Mouse (Mus musculus): Measurements from ENCODE around the gene Celf2. TPM values are rescaled to one million over a fixed set of nuclear protein-coding genes. Genes with fewer than 3 reads are reported as not detected.
"Not testable (repeated sequence)": the region's sequence is repeated elsewhere in the genome, so short reads cannot be mapped to it uniquely, and the experiment has no call there.

Gene Celf2
- total RNA-seq, 2 experiments from 2014 or later: 489 to 533 TPM

DNA sequence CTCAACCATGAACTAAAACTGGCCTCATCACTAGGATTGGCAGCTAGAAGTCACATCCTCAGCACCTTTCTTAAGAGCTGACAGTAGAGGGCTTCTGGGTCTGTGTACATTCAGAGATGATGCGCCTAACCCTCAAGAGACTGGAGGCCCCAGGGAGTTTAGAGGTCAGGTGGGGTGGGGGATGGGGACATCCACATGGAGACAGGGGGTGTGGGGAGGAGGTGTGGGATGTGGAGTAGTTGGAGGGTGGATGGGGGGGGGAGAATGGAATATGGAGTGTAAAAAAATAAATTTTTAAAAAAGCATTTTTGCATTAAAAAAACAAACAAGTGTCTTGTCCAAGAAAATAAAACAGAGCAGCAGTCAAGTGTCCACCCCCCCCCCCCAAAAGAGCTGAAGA is 876.2 kb downstream of the Celf2 start:
- DNase-seq (ENCODE audit: low spot score in 2 of 2): no peak

DNA sequence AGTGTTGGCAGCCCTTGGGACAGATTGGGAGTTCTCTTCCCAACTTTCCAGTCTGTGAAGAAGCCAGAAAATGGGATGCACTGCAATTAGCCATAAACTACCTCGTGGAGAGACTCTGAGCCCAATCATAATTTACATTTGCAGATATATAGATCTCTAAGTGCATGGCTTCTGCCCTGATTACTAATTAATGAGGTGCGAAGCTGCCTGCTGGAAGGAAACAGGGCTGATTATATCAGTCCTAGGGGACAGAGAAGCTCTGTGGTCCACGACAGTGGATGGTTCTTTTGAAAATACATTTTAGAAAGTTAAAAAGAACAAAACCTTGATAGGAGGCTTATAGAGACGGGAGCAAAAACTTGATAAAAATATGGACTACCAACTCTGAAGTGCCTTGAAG is 885.6 kb downstream of the Celf2 start:
- DNase-seq (ENCODE audit: low spot score in 2 of 2): no peak

DNA sequence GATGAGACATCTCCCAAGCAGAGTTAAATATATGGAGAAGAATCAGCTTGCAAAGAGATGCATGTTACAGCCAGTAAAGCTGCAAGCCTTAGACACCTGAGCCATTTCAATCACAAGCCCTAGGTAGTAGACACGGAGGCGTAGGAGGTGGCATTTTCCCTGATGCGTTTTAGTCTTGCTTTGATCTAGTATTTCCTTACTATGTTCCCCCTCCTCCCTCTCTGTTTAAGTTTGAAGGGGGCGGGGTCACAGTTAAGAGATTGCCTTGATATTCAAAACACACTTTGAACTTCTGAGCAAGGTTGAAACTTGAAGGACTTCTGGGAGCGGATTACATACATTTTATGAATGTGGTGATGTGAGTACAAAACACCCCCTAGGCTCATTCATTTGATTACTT is 887.3 kb downstream of the Celf2 start:
- DNase-seq (ENCODE audit: low spot score in 2 of 2): no peak

DNA sequence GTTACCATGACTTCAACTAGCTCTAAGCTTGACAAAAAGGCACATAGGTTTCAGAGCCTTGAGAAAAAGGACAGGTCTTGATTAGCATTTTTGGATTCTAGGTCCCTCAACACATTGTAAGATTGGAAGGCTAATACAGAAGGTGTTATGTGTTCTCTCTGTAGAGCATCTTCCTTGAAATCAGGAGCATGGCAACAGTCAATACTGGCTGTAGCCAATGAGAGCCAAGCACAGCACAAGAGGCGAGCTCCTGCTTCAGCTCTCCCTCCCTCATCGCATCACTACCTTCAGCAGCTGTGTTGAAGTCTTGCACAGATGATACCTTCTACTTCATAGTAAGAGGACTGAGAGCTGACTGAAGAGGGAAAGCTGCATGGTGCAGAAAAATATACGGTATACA is 890.5 kb downstream of the Celf2 start:
- DNase-seq (ENCODE audit: low spot score in 2 of 2): no peak

DNA sequence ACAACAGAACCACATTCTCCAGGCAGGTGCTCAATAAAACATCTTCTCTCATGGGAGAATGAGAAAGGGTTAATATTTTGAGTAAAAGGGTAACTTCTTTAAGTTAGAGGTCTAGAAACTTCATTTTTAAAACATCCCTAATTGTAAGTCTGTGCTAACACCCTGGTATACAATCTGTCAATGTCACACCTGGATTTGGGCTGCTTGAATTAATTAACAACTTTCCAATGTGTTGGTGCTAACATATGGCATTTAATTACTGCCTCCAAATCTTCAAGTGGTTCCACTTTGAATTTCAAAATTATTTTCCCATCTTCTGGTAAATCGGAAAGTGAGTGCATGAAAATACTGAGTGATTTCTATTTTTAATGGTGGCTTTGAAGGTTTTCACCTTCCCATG is 890.9 kb downstream of the Celf2 start:
- DNase-seq (ENCODE audit: low spot score in 2 of 2): no peak

DNA sequence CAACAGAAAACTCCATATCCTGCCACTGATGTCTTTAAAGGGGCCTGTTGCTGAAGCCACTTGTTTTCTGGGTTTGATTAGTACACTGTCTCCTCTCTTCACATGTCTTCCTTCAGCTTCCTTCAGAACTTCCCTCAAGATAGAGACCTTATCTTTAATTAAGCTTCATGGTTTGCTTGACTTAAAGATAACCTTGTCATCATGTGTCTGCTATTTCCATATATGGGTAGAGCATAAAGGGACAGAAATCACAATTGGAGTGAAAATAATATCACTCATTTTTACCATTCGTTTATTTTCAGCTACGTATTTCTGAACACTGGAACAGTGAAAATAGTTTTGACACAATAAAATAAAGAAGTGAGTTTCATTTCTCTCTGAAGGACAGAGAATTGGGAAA is 905.0 kb downstream of the Celf2 start:
- DNase-seq (ENCODE audit: low spot score in 2 of 2): no peak

DNA sequence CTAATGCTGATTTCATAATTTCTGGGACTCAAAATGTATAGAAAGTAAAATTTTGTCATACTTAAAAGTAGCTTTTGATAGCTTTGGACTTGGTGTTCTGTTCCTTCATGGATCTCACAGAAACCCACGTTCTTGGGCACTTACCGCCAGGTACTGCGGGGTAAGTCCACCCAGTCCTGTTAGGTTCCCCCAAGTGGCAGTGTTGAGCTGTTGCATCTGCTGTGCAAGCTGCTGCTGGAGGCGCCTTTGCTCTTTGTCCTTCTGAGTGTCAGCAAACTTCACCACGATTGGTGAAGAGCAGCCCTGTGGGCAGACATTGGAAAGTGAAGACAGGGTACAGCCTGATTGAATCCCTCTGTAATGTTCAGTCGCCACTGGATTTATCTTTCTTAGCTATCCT is 905.5 kb downstream of the Celf2 start:
- no peak for DNase-seq (ENCODE audit: low spot score in 2 of 2)

DNA sequence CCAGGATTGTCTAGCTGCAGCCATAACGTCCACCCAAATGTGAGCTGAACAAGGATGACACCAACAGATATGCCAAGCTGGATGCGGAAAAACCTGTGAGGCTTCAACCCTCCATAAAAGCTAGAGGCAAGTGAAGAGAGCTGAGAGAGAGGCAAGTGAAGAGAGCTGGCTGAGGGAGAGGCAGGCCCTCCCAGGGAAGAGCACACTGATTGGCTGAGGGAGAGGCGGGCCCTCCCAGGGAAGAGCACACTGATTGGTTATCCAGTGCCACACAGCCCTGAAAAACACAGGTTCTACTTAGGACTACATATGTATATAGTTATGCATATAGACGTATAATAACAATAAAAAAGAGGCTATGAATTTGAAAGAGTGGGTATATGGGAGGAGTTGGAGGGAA is 907.2 kb downstream of the Celf2 start:
- DNase-seq (ENCODE audit: low spot score in 2 of 2): no peak

DNA sequence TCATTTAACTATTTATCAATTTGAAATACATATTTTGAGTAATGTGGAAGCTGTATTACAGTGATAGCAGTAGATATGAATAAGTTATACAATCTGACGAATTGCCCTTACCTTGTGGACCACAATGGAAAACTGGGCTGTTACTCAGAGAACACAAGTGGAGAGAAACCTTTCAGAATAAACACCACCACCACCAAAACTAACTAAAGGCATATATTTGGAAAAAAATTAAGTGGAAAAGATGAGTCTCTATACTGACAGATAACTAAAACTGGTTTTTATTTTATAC is 910.5 kb downstream of the Celf2 start:
- no peak for DNase-seq (ENCODE audit: low spot score in 2 of 2)

DNA sequence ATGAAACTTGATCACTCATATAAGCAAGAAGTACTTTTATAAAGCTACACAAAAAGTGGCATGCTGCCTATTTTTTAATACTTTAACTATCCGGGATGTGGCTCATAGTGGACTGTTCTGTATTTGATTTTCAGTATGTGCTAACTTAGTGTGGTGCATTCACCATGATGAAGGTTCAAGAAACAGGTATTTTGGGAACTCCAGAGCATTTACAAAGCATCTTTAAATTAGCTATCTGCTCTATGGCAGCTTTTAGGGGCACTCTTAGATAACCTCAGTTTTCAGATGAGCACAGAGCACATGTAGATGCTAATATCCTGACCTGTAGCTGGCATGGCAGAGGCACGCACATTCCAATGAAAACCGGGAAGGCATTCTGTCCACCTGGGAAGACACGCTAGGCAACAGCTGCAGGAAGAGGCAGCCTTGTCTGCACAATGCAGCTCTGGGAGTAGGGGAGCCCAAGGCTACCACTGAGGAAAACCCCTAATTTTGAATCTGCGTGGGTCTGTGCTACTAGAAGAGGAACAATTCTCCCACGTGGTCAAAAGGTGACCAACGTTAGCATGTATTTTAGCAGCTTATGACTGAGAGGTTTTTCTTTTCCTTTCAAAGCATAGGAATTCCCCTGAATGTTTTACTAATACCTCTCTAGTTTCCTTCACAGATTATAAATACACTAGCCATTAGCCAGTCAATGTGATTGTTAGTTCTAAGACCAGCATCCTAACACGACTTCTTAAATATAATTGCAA is 911.1 kb downstream of the Celf2 start:
- DNase-seq (ENCODE audit: low spot score in 2 of 2): no peak

DNA sequence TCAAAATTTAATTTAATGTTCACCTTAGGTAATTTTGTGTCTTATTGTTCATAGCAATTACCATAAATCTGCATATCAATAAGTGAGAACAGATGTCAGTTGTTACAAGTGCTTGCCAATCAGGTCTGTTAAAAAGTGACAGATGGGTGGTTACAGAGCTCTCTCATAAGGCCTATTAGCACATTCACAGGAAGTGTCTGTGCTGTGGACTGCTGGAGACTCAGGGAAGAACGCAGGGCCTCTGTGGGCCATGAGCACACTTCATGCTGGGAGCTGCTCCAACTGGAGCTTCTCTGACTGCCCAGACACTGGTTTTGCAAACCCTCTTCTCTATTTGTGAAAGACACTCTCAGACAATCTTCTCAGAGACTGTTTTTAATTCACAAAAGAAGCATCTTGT is 914.6 kb downstream of the Celf2 start:
- DNase-seq (ENCODE audit: low spot score in 2 of 2): peak; percentile 58 to 85

DNA sequence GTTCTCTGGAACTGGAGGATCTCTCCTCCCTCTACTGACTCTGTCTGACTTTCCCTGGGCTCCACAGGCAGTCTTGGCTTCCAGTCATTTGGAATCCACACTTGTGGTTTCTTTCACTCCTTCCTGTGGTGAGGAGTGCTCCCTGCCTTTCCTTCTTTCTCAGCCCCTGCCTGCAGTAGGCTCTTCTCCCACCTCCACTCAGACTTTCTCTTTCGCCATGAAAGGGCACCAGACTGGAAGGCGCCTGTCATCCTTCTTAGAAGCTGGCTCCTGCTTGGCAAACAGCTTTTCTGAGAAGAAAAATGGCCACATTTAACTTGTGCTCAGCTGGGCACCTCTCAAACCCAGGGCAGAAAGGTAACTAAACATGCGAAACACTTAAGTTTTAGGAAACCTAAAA is 915.2 kb downstream of the Celf2 start:
- DNase-seq (ENCODE audit: low spot score in 2 of 2): peak in 1 of 2 experiments; percentile 38

DNA sequence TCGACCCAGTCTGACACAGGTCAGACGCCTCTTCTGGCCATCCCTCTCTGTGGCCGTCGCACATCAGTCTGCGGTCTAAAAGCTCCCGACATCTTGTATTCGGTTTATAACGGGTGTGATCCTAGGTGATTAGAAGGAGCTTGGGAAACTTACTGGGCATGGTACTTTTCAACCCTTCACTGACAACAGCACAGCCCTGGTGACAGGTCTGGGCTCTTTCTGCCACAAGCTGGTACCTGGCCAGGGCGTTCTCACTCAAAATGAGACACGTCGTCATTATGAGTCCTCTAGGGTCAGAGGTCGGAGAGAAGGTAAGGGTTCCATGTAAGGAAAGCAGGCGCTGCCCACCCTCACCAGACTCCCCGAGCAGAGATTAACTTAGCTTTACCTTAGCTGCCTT is 915.6 kb downstream of the Celf2 start:
- no peak for DNase-seq (ENCODE audit: low spot score in 2 of 2)

DNA sequence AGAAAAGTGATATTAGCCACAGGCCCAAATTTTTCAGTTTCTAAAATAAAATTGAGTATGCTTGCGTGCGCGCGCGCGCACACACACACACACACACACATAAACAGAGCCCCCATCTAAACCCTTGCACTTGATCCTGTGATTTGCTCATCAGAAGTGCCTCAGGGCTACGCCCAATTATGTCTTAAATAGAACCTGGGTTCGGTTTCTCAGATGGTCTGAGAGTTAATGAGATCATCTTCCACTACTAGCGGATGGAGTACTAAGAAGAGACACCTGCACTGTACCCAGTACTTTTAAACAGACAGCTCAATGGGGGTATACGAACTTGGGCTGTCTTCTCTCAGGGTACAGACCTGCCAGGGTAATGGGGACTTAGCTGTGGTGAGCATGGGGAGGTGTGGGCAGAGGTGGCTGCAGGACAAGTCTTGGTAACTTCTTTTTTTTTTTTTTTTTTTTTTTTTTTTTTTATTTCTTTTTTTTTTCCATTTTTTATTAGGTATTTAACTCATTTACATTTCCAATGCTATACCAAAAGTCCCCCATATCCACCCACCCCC is 923.2 kb downstream of the Celf2 start:
- DNase-seq (ENCODE audit: low spot score in 2 of 2): no peak

DNA sequence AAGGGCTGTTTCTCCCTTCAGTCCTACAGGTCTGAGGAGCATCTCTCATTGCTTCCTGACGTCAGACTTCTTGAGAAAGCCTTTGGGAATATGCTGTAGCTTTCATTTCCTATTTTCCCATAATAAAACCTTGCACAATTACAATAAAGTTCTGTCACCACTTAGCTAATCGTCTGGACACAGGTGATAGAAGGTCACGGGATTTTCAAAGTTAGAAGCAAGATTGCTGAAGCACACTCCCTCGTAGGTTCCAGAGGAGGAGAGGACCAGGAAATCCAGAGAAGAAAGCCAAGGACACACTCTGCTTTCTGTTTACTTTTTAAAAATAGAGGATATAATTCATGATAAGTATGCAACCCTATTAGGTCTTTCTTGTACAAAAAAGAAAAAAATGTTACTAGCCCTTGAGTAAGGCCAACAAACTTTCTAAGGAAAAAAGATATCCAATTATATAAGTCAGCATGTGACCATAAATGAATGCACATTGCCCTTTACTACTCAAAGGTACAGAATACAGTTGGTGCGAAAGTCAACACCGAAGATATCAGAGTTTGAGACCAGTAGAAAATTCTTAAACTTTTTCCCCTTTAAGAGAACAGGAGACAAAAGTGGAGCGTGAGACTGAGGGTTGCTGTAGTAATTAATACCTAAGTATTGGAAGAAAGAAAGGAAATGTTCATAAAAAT is 924.2 kb downstream of the Celf2 start:
- DNase-seq (ENCODE audit: low spot score in 2 of 2): no peak

DNA sequence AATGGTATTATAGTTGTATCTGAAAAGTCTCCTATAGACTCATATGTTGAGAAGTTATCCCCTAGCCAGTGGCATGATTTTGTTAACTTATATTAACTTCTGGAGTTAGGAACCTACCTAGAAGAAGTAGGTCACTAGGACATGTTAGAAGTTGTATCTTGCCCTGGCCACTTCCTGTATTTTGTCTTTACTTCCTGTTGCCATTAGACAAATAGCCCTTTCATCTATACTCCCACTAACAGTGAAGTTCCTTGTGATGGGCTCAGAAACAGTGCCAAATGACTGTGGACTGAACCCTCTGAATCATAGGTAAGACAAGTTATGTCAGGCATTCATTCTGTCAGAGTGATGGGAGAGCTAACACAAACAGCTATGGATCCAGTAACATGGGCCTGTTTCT is 926.7 kb downstream of the Celf2 start:
- no peak for DNase-seq (ENCODE audit: low spot score in 2 of 2)

DNA sequence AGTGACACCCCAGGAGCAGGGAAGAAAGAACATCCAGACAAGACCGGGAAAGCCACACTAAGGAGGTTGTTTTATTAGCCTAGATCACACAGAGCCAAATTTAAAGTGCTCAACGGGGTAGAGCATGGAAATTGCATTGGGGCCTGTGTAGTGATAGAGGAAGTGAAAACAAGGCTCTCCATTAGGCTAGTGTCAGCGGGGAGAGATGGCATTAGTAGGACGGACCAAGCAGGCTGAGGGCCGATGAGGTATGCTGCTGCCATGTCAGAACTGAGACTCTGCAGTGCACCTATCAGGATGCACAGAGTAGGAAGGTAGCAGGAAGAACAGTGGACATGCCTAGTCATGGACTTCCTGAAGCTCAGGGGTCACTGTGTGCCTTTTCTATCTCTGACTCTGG is 929.3 kb downstream of the Celf2 start:
- no peak for DNase-seq (ENCODE audit: low spot score in 2 of 2)

DNA sequence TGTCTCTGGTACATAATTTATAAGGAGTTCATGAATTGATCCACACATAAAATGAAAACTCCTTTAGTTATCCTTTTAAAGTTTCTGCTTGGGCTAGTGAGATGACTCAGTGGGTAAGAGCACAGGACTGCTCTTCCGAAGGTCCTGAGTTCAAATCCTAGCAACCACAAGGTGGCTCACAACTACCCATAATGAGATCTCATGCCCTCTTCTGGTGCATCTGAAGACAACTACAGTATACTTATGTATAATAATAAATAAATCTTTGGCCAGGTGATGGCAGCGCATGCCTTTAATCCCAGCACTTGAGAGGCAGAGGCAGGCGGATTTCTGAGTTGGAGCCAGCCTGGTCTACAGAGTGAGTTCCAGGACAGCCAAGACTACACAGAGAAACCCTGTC is 934.0 kb downstream of the Celf2 start:
- not testable (repeated sequence) for DNase-seq (ENCODE audit: low spot score in 2 of 2)

DNA sequence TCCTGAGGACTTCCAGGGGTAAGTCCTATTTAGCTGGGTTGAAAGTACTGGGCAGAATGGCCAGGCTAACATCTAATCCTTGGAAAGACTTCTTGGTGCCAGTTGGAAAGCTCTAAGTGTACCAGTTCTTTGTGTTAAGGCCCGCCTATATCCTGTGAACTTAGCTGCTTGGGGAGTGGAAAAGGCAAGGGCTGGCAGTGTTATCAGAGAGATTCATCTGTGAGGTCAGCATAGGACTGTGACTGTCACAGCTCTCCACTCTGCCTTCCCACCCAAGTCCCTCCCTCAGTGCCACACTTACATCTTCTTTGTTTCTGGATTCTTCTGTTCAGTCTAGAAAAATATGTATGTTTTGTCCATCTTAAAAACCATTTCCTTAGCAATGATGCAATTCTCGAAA is 935.7 kb downstream of the Celf2 start:
- DNase-seq (ENCODE audit: low spot score in 2 of 2): no peak

DNA sequence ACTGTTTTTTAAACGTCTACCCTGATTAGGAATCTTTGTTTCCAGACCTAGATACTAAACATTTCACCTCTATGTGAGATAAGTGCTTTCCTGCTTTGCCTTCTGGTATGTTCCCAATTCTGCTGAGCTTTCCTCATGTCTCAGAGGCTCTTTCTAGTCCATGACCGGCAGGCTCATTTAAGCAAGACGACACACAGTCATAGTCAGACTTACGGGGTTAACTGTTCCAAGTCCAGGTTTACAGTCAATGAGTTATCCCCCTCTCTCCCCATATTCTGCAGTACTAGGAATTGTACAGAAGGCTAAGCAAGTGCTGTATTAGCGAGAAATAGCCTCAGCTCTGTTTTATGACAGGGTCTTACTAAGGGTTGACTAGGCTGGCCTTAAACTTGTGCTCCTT is 936.4 kb downstream of the Celf2 start:
- DNase-seq (ENCODE audit: low spot score in 2 of 2): no peak

DNA sequence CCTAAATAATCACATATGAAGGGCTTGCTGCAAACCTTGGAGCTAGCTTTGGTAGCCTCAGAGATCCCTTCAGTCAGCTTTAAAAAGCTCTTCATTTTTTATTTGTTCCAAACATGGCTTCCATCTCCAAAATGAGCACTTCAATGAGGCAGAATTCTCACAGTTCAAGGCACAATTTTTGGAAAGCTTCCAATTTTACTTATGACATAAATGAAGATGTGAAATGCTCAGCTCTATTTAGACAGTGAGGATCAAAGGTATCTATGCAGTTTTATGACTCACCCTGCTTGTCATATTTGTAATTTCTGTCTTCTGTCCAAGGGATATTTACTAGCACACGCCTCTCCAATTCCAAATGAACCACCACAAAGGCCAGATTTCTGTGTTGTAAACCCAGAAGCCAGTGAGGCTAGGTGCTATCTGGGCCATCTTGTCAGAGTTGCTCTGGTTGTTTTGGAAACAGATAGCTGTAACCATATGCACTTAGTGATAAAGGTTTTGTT is 940.3 kb downstream of the Celf2 start:
- DNase-seq (ENCODE audit: low spot score in 2 of 2): no peak

DNA sequence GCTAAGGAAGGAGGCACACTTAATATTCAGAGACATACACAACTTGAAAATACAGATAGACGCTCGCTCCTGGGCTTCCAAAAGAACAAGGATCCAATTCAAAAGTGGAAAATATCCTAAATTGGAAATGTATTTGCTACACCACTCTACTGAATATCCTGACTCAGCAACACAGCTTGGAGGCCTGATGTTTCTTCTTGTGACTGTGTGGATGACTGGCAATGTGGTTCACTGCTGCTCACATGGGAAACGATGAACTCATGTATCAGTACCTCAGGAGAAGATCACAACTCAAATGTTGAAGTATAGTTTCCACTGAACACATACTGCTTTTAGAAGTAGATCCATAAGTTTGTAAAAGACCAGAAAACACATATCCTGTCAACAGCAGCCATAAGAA is 944.2 kb downstream of the Celf2 start:
- no peak for DNase-seq (ENCODE audit: low spot score in 2 of 2)

DNA sequence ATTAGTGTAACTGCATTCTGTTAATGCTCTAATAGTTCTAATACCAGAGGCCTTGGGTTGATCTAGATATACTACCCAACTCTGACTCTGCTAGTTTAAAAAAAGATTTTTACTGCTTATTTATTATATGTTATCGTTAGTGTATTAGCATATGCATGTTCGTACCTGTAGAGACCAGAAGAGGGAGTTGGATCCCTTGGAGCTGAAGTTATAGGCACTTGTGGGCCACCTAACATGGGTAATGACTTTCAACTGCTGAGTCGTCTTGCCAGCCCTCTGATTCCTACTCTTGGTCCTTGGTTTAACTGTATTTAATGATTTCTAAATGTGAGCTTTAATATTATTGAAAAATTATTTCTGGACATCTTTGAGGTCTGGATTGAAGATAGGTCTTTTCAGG is 948.0 kb downstream of the Celf2 start:
- DNase-seq (ENCODE audit: low spot score in 2 of 2): no peak

Measured in layer of hippocampus, postnatal 14 days (tissue).